In the genomic region with DNA sequence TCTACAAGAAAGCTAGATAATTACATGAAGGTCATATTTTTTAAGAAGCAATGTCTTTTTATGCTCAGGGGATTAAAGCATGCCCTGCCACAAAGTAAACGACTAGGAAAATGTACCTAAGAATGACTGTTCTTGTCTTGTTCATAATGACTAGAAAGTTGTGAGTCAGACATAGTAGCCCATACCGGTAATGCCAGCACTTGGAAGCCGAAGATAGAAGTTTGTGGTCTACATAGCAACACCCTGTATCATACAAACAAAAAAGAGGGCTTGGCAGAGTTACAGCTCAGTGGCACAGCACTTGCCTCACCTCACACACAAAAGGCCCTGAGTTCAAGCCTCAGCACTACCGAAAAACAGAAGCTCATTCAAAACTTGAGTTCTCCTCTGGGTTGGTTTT, we compare ENCODE assay signal across 22 mouse cellular contexts.
"Had no signal": no experiment of that assay in that cellular context is flagged by ENCODE, and none has a peak within 500 bp of the region (broad histone marks: within the 10 kb centered on the region; RNA-seq: fewer than 3 reads in every experiment).

No protein-coding gene starts in this region.

- H3K27me3 ChIP-seq: heart, embryonic 13.5 days; heart, embryonic 15.5 days; hindbrain, embryonic 12.5 days; intestine, embryonic 15.5 days; limb, embryonic 13.5 days; limb, embryonic 15.5 days; liver, embryonic 12.5 days had no signal

- H3K27ac ChIP-seq: heart, embryonic 13.5 days; heart, embryonic 15.5 days; hindbrain, embryonic 10.5 days; hindbrain, embryonic 12.5 days; hindbrain, embryonic 14.5 days; intestine, embryonic 15.5 days; layer of hippocampus, adult 2 months; limb, embryonic 13.5 days; limb, embryonic 15.5 days; liver, embryonic 12.5 days; liver, embryonic 14.5 days had no signal

- H3K36me3 ChIP-seq: intestine, embryonic 15.5 days had no signal

- H3K4me1 ChIP-seq: heart, embryonic 13.5 days; heart, embryonic 15.5 days; hindbrain, embryonic 10.5 days; hindbrain, embryonic 12.5 days; intestine, embryonic 15.5 days; limb, embryonic 13.5 days; limb, embryonic 15.5 days; liver, embryonic 12.5 days had no signal

- H3K9ac ChIP-seq: heart, embryonic 13.5 days; heart, embryonic 15.5 days; hindbrain, embryonic 12.5 days; hindbrain, embryonic 14.5 days; intestine, embryonic 15.5 days; limb, embryonic 13.5 days; limb, embryonic 15.5 days; liver, embryonic 12.5 days; liver, embryonic 14.5 days had no signal

- DNase-seq: gastrocnemius, postnatal 25 days; heart, adult 18-20 months; heart, postnatal 4 days; kidney, adult 18-20 months; kidney, adult 8-10 months; kidney, postnatal 10 days; kidney, postnatal 25 days; kidney, postnatal 4 days; layer of hippocampus, adult 9-11 months; layer of hippocampus, postnatal 36 days; left cerebral cortex, postnatal 4 days had no signal

- H3K4me3 ChIP-seq: heart, embryonic 13.5 days; heart, embryonic 15.5 days; hindbrain, embryonic 10.5 days; hindbrain, embryonic 12.5 days; intestine, embryonic 15.5 days; layer of hippocampus, adult 2 months; limb, embryonic 13.5 days; limb, embryonic 15.5 days; liver, embryonic 12.5 days had no signal
